Mouse (Mus musculus) gastrocnemius, adult 8-10 months (tissue): ENCODE measurements around the gene Ifit1. TPM values are rescaled to one million over a fixed set of nuclear protein-coding genes. Genes with fewer than 3 reads are reported as not detected.
"Not testable (repeated sequence)": the region's sequence is repeated elsewhere in the genome, so short reads cannot be mapped to it uniquely, and the experiment has no call there.

Source experiments
- DNase-seq, 2 experiments: peaks; one replicate each; pipeline ENCODE4 v3.0.0; 2022; ENCODE audit warnings: low spot score in 2 of 2
- total RNA-seq, 4 experiments: library from RNA; stranded (reverse); gene quantifications; 2 replicates each; pipeline ENCODE4 v1.2.4; 2022

Ifit1 gene
- total RNA-seq: under 1 TPM; 0.21 to 0.76 (median 0.27) TPM

- DNase-seq: no peak
Observed at GRCm38 (mm10) chr19:34640623-34641022, at the start of gene Ifit1, which contains the start of gene Ifit1bl2. Gene Ifit1, plus strand, starts transcription at chr19:34640871. Gene Ifit1bl2, minus strand, starts transcription at chr19:34640743.

GRCm38 (mm10) chr19:34593456-34593855 lies 47.2 kb upstream of the Ifit1 start:
- DNase-seq: no peak

- not testable (repeated sequence) for DNase-seq
Observed at GRCm38 (mm10) chr19:34594523-34594922, 46.1 kb upstream of the Ifit1 start.

- DNase-seq: no peak
Observed at GRCm38 (mm10) chr19:34596811-34597210, 43.9 kb upstream of the Ifit1 start.

- DNase-seq: peak in 1 of 2 experiments; percentile 26
Observed at GRCm38 (mm10) chr19:34598341-34598740, 42.3 kb upstream of the Ifit1 start.

- DNase-seq: not testable (repeated sequence)
Observed at GRCm38 (mm10) chr19:34599250-34599649, 41.4 kb upstream of the Ifit1 start.

GRCm38 (mm10) chr19:34601888-34602287 lies 38.8 kb upstream of the Ifit1 start, which contains the start of gene Ifit1bl1:
Gene Ifit1bl1, minus strand, starts transcription at chr19:34601956.
- not testable (repeated sequence) for DNase-seq

GRCm38 (mm10) chr19:34605472-34605871 lies 35.2 kb upstream of the Ifit1 start:
- no peak for DNase-seq

GRCm38 (mm10) chr19:34607237-34608051 lies 33.2 kb upstream of the Ifit1 start, which contains the start of gene Ifit3b:
Gene Ifit3b, plus strand, starts transcription at chr19:34607970.
- not testable (repeated sequence) for DNase-seq

GRCm38 (mm10) chr19:34610118-34610517 lies 30.6 kb upstream of the Ifit1 start:
- DNase-seq: not testable (repeated sequence)

GRCm38 (mm10) chr19:34612243-34613001 lies 28.2 kb upstream of the Ifit1 start:
- DNase-seq: not testable (repeated sequence)

GRCm38 (mm10) chr19:34620871-34621270 lies 19.8 kb upstream of the Ifit1 start:
- DNase-seq: no peak

- no peak for DNase-seq
Observed at GRCm38 (mm10) chr19:34623781-34624180, 16.9 kb upstream of the Ifit1 start.

- DNase-seq: no peak
Observed at GRCm38 (mm10) chr19:34624663-34625062, 16.0 kb upstream of the Ifit1 start.

GRCm38 (mm10) chr19:34627496-34627895 lies 13.2 kb upstream of the Ifit1 start:
- no peak for DNase-seq

GRCm38 (mm10) chr19:34631487-34631886 lies 9.2 kb upstream of the Ifit1 start:
- no peak for DNase-seq

GRCm38 (mm10) chr19:34633484-34633883 lies 7.2 kb upstream of the Ifit1 start:
- no peak for DNase-seq

GRCm38 (mm10) chr19:34636933-34637557 lies 3.6 kb upstream of the Ifit1 start:
- DNase-seq: peak; percentile 18 to 24

- DNase-seq: no peak
Observed at GRCm38 (mm10) chr19:34642616-34643015, 1.9 kb downstream of the Ifit1 start.

GRCm38 (mm10) chr19:34647630-34648029 lies 7.0 kb downstream of the Ifit1 start:
- not testable (repeated sequence) for DNase-seq

GRCm38 (mm10) chr19:34650276-34650675 lies 9.6 kb downstream of the Ifit1 start:
- DNase-seq: no peak

GRCm38 (mm10) chr19:34650997-34651396 lies 10.3 kb downstream of the Ifit1 start:
- DNase-seq: no peak
